Mouse (Mus musculus) fibroblast of lung, adult 2 months (primary cell): ENCODE data around the gene Fli1.

Source experiments
- DNase-seq: peaks from one replicate; pipeline ENCODE4 v3.0.0-alpha.2; 2011; ENCODE audit warnings: low read depth

Fli1 gene

GRCm38 (mm10) chr9:32542212-32543039, at the start of gene Fli1:
Fli1 (minus strand) TSS chr9:32542861.
- no peak for DNase-seq

GRCm38 (mm10) chr9:32591732-32592582, 49.3 kb upstream of the Fli1 start:
- DNase-seq = peak; percentile 91

- DNase-seq = no peak
Observed at GRCm38 (mm10) chr9:32590571-32590970, 47.9 kb upstream of the Fli1 start.

- DNase-seq = peak; percentile 56
Observed at GRCm38 (mm10) chr9:32589900-32590299, 47.2 kb upstream of the Fli1 start.

GRCm38 (mm10) chr9:32585357-32585756, 42.7 kb upstream of the Fli1 start:
- DNase-seq = no peak

- DNase-seq = no peak
Observed at GRCm38 (mm10) chr9:32583905-32584304, 41.2 kb upstream of the Fli1 start.

- no peak for DNase-seq
Observed at GRCm38 (mm10) chr9:32581851-32582573, 39.4 kb upstream of the Fli1 start.

- no peak for DNase-seq
Observed at GRCm38 (mm10) chr9:32578411-32578810, 35.8 kb upstream of the Fli1 start.

GRCm38 (mm10) chr9:32573638-32574037, 31.0 kb upstream of the Fli1 start:
- no peak for DNase-seq

- DNase-seq = no peak
Observed at GRCm38 (mm10) chr9:32571676-32572075, 29.0 kb upstream of the Fli1 start.

- no peak for DNase-seq
Observed at GRCm38 (mm10) chr9:32570547-32570946, 27.9 kb upstream of the Fli1 start.

GRCm38 (mm10) chr9:32569261-32569660, 26.6 kb upstream of the Fli1 start:
- no peak for DNase-seq

- DNase-seq = no peak
Observed at GRCm38 (mm10) chr9:32567603-32568002, 24.9 kb upstream of the Fli1 start.

- no peak for DNase-seq
Observed at GRCm38 (mm10) chr9:32565309-32565708, 22.6 kb upstream of the Fli1 start.

- no peak for DNase-seq
Observed at GRCm38 (mm10) chr9:32562837-32563236, 20.2 kb upstream of the Fli1 start.

GRCm38 (mm10) chr9:32562409-32562808, 19.7 kb upstream of the Fli1 start:
- DNase-seq = no peak

GRCm38 (mm10) chr9:32561190-32561890, 18.7 kb upstream of the Fli1 start:
- no peak for DNase-seq

- DNase-seq = no peak
Observed at GRCm38 (mm10) chr9:32559859-32560258, 17.2 kb upstream of the Fli1 start.

- no peak for DNase-seq
Observed at GRCm38 (mm10) chr9:32559454-32559853, 16.8 kb upstream of the Fli1 start.

- DNase-seq = no peak
Observed at GRCm38 (mm10) chr9:32556313-32556712, 13.7 kb upstream of the Fli1 start.

GRCm38 (mm10) chr9:32555279-32555678, 12.6 kb upstream of the Fli1 start:
- DNase-seq = no peak

GRCm38 (mm10) chr9:32550541-32550940, 7.9 kb upstream of the Fli1 start:
- DNase-seq = no peak
